Mouse (Mus musculus): Measurements from ENCODE around the gene Slc27a1. TPM values are rescaled to one million over a fixed set of nuclear protein-coding genes. Genes with fewer than 3 reads are reported as not detected.

The Slc27a1 gene
- total RNA-seq, 2 experiments from 2014 or later, result 110 to 111 TPM

- peak; percentile 77 to 91 for DNase-seq (ENCODE audit: low spot score in 2 of 2)
Measured at GRCm38 (mm10) chr8:71610822-71611651, 42.4 kb downstream of the Slc27a1 start, which contains the start of gene Colgalt1. Gene Colgalt1, plus strand, starts transcription at chr8:71610998.

DNA sequence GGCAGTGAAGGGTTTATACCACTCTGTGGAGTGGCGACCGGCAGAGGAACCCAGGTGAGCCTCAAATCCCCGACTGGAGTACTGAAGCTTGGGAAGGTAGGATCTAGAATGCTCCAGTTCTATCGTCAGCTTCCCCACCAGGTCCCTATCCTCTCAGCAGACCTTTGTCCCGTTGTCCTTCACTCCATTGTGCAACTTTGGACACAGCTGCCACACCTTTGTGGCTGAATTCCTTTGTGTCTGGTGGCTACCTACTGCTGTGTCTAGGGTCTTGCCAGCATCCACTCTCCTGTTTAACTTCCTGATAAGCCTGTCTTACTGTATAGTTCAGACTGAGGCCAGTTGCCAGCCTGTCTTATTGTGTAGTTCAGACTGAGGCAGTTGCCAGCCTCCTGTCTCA, 43.5 kb downstream of the Slc27a1 start:
- DNase-seq (ENCODE audit: low spot score in 2 of 2), result no peak

- DNase-seq (ENCODE audit: low spot score in 2 of 2), result no peak
Measured at GRCm38 (mm10) chr8:71613418-71613817, 44.7 kb downstream of the Slc27a1 start.

GRCm38 (mm10) chr8:71619786-71620185, 51.1 kb downstream of the Slc27a1 start:
- DNase-seq (ENCODE audit: low spot score in 2 of 2), result no peak

DNA sequence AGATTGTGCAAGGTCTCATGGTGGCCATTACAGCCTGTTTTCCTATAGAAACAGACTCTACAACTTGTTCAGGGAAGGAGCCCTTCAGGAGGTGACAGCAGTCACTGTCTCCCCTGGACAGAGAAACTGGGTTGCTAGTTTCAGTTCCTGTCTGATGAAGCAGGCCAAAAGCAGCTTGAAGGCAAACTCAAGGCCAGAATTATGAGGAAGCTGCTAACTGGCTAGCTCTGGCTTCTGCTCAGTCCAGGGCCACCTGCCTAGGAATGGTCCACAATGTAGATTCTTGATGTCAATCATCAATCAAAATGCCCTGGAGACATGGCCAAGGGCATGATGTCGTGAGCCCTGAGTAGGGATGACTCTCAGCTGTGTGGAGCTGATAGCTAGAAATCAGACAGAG, 56.4 kb downstream of the Slc27a1 start:
- DNase-seq (ENCODE audit: low spot score in 2 of 2), result no peak

DNA sequence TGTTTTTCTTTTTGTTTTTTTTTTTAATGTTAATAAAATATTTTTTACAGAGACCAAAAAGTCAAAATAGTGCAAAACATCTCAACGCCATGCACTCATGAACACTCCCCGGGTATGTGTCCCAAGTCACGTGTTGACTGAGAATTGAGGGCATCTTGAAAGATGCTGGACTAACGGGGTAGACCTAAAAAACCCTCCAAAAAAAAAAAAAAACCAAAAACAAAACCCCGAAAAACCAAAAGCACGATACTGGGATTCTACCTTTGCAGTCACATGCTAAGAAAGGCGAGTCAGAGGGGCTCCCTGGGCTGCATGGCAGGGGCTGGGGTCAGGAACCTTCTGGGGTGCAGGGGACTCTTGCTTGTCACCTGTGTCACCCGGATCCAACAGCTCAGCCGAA, 58.1 kb downstream of the Slc27a1 start:
- DNase-seq (ENCODE audit: low spot score in 2 of 2), result no peak

DNA sequence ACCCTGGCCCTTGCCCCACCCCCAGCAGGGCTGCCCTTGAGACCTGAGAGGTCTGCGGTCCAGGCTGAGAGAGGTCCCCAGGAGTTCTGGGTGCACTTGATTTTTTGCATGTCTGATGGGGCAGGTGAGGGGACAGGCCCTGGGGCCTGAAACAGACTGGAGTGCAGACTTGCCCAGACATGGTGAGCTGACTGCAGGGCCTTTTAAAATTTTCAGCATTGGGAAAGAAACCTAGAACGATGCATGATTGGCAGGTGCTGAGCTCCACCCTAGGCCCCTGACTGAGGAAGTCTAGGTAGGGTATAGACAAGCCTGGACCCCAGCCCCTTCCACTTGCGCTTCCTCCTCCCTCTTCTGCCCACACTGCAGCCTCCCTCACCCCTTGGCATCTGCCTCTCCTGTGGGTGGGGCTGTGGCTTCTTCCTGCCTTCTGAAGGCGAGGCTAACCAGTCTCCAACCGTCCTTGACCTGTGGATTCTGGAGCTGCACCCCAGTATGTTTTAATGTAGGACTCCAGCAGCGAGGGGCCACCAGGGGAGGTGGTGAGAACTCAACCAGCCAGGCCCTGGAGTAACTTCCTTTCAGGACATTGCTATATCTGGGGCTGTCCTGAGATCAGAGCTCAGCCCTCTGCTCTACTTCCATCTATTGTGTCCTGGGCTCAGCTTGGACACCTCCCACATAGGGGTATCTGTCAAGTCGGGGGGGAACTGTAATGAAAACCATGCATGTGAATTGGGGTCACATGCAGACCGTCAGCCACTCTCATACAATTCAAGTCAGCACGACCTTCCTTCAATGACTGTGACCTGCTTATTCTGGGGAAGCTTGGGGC, 58.8 kb downstream of the Slc27a1 start:
- DNase-seq (ENCODE audit: low spot score in 2 of 2), result no peak

GRCm38 (mm10) chr8:71628396-71629095, 59.9 kb downstream of the Slc27a1 start:
- DNase-seq (ENCODE audit: low spot score in 2 of 2), result no peak

DNA sequence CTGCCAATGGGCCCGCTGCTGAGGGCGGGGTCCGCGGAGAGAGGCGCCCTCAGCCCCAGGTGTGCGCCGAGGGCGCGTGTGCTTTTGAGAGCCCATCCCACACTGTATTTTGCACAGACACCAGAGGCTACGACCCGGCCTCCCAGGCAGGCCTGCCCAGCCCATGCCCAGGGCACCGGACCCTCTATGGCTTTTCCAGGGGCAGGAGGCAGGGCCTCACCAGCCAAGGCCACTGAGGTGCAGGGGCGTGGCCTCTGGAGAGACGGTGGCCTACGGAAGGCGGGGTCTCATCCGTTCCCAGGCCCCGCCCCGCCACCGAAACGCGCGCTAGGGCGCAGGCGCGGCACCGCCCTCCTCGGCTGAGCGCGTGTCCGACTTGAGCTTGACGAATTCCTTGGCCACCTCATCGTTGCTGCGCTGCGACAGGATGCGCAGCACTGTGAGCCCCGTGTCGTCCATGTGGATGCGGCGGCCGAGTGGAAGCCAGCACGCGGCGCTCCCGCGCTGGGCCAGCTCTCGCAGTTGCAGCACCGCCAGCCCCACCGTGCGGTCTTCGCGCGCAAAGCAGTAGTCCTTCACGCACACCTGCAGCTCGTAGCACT, 60.5 kb downstream of the Slc27a1 start:
- DNase-seq (ENCODE audit: low spot score in 2 of 2), result peak; percentile 89 to 94

DNA sequence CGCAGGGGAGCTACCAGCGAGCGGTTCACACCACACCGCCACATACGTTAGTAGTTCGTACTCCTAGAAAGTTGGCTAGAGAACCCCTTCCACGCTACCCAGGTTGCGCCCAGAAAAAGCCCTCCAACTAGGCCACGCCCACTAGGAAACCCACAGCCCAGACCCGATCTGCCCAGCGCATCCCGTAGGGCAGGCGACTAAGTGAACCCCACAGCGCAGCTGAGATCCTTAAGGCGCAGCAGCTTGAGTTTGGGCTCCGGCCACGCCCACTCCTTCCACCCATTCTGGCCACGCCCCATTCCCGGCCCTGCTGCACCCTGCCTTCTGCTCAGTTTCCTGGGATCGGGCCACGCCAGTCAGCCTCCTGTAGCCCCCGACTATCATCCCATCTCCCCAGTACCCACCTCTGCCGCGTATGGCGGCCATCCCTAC, 61.1 kb downstream of the Slc27a1 start:
- DNase-seq (ENCODE audit: low spot score in 2 of 2), result no peak

- no peak for DNase-seq (ENCODE audit: low spot score in 2 of 2)
Measured at GRCm38 (mm10) chr8:71630761-71631160, 62.1 kb downstream of the Slc27a1 start.

- no peak for DNase-seq (ENCODE audit: low spot score in 2 of 2)
Measured at GRCm38 (mm10) chr8:71631897-71632296, 63.2 kb downstream of the Slc27a1 start.

GRCm38 (mm10) chr8:71633164-71633563, 64.5 kb downstream of the Slc27a1 start:
- DNase-seq (ENCODE audit: low spot score in 2 of 2), result peak in 1 of 2 experiments; percentile 56

GRCm38 (mm10) chr8:71633981-71634667, 65.4 kb downstream of the Slc27a1 start:
- DNase-seq (ENCODE audit: low spot score in 2 of 2), result peak in 1 of 2 experiments; percentile 40

Small RNA genes within 50 kb of the gene (microRNA-seq; reads per million reads assigned to microRNA genes)
- gene Mir6769b, result 0.79 reads per million

Other genes starting within 250 kb of the Slc27a1 start
- gene Use1, start 202.0 kb upstream of the Slc27a1 start, total RNA-seq (2021), result 100 to 1,000 TPM; 210 to 221 TPM
- 10 to 100 TPM; 12.0 to 13.6 TPM for gene Ocel1, start 197.6 kb upstream of the Slc27a1 start, total RNA-seq (2021)
- gene Nr2f6, start 186.9 kb upstream of the Slc27a1 start, total RNA-seq (2021), result 10 to 100 TPM; 67.6 to 70.6 TPM
- 10 to 100 TPM; 21.6 to 21.8 TPM for gene Ushbp1, start 173.1 kb upstream of the Slc27a1 start, total RNA-seq (2021)
- 100 to 1,000 TPM; 108 to 109 TPM for gene Babam1, start 172.0 kb upstream of the Slc27a1 start, total RNA-seq (2021)
- 10 to 100 TPM; 13.5 to 14.6 TPM for gene Ankle1, start 162.9 kb upstream of the Slc27a1 start, total RNA-seq (2021)
- 10 to 100 TPM; 58.9 to 65.9 TPM for gene Abhd8, start 105.2 kb upstream of the Slc27a1 start, total RNA-seq (2021)
- 10 to 100 TPM; 87.7 to 89.8 TPM for gene Mrpl34, start 103.9 kb upstream of the Slc27a1 start, total RNA-seq (2021)
- 10 to 100 TPM; 61.2 to 61.4 TPM for gene Dda1, start 99.7 kb upstream of the Slc27a1 start, total RNA-seq (2021)
- 10 to 100 TPM; 25.9 to 26.3 TPM for gene Ano8, start 82.9 kb upstream of the Slc27a1 start, total RNA-seq (2021)
- gene Gtpbp3, start 80.8 kb upstream of the Slc27a1 start, total RNA-seq (2021), result 10 to 100 TPM; 30.6 to 32.0 TPM
- 100 to 1,000 TPM; 179 to 185 TPM for gene Plvap, start 57.1 kb upstream of the Slc27a1 start, total RNA-seq (2021)
- gene Ccdc194, start 43.2 kb upstream of the Slc27a1 start, total RNA-seq (2021), result under 1 TPM in 1 of 2 experiments, not detected in 1; 0.25 TPM
- gene Bst2, start 31.4 kb upstream of the Slc27a1 start, total RNA-seq (2021), result 10 to 100 TPM; 39.6 to 46.0 TPM
- 10 to 100 TPM; 74.5 to 76.0 TPM for gene Mvb12a, start 26.0 kb upstream of the Slc27a1 start, total RNA-seq (2021)
- gene Tmem221, start 10.0 kb upstream of the Slc27a1 start, total RNA-seq (2021), result 1 to 10 TPM; 4.4 to 4.5 TPM
- under 1 TPM; 0.25 to 0.65 TPM for gene Nxnl1, start 2.3 kb upstream of the Slc27a1 start, total RNA-seq (2021)
- 100 to 1,000 TPM; 136 to 144 TPM for gene Pgls, start 23.3 kb downstream of the Slc27a1 start, total RNA-seq (2021)
- 1 to 10 TPM; 3.4 to 4.3 TPM for gene Fam129c, start 28.8 kb downstream of the Slc27a1 start, total RNA-seq (2021)
- gene Colgalt1, start 42.1 kb downstream of the Slc27a1 start, total RNA-seq (2021), result 10 to 100 TPM; 74.6 to 78.2 TPM
- gene Unc13a, start 102.9 kb downstream of the Slc27a1 start, total RNA-seq (2021), result 10 to 100 TPM; 11.7 to 12.9 TPM
- gene Jak3, start 107.4 kb downstream of the Slc27a1 start, total RNA-seq (2021), result 10 to 100 TPM; 17.7 to 19.3 TPM
- 1 to 10 TPM; 6.8 to 8.5 TPM for gene Insl3, start 120.3 kb downstream of the Slc27a1 start, total RNA-seq (2021)
- gene B3gnt3, start 132.9 kb downstream of the Slc27a1 start, total RNA-seq (2021), result 1 to 10 TPM; 4.4 to 5.0 TPM
- gene Fcho1, start 156.8 kb downstream of the Slc27a1 start, total RNA-seq (2021), result 1 to 10 TPM; 8.4 to 9.8 TPM